10 mouse cellular contexts compared by ENCODE assay signal in genomic region chr10:64083813-64084212, GRCm38 (mm10). TPM values are rescaled to one million over a fixed set of nuclear protein-coding genes. Genes with fewer than 3 reads are reported as not detected.
DNase-seq lines count a peak whose midpoint lies in the region; ATAC-seq and TF ChIP-seq lines count a peak whose summit lies in the region.
"Had no signal": no experiment of that assay in that cellular context is flagged by ENCODE, and none has a peak within 500 bp of the region (broad histone marks: within the 10 kb centered on the region; RNA-seq: fewer than 3 reads in every experiment).

No protein-coding gene starts in this region.

- peak overlapping the region; percentile 45 for H3K27ac ChIP-seq in left cerebral cortex, adult 2 months
- H3K27ac ChIP-seq in forebrain, embryonic 16.5 days (ENCODE audit: low read length), result no peak overlapping the region
- H3K27ac ChIP-seq in neural tube, embryonic 14.5 days (ENCODE audit: low read depth, low read length), result no peak overlapping the region
- H3K27ac ChIP-seq in intestine, postnatal 0 days (ENCODE audit: low read depth, low read length), result no peak overlapping the region
- H3K27ac ChIP-seq: limb, embryonic 12.5 days had no signal

- 0 out of 2 replicates have a peak, but pooled peaks cover 4% of the 10 kb centered on the region for H3K27me3 ChIP-seq in forebrain, embryonic 16.5 days (replicated peaks; ENCODE audit: control insufficient read depth, insufficient read depth, low read length)
- H3K27me3 ChIP-seq in neural tube, embryonic 14.5 days (ENCODE audit: control insufficient read depth, insufficient read depth, low read length), result peaks cover under 1% of the 10 kb centered on the region; the same call in 1 of the 2 replicates
- peaks cover 6% of the 10 kb centered on the region; the same call in 1 of the 2 replicates for H3K27me3 ChIP-seq in intestine, postnatal 0 days (replicated peaks; ENCODE audit: control insufficient read depth, insufficient read depth, low read length)

- H3K9me3 ChIP-seq in forebrain, embryonic 16.5 days (ENCODE audit: control insufficient read depth, low read length), result no peaks in the 10 kb centered on the region
- H3K9me3 ChIP-seq in neural tube, embryonic 14.5 days (ENCODE audit: control insufficient read depth, low read length), result no peaks in the 10 kb centered on the region
- no peaks in the 10 kb centered on the region for H3K9me3 ChIP-seq in intestine, postnatal 0 days (ENCODE audit: control insufficient read depth)
- H3K9me3 ChIP-seq: limb, embryonic 12.5 days had no signal

- H3K9ac ChIP-seq in forebrain, embryonic 16.5 days (replicated peaks; ENCODE audit: low read depth, low read length), result 0 out of 2 replicates have a peak overlapping the region, but pooled peaks have one; percentile 3
- H3K9ac ChIP-seq in neural tube, embryonic 14.5 days (replicated peaks; ENCODE audit: low read depth, low read length), result no peak overlapping the region
- no peak overlapping the region for H3K9ac ChIP-seq in intestine, postnatal 0 days (ENCODE audit: low read depth, low read length)
- H3K9ac ChIP-seq: limb, embryonic 12.5 days had no signal

- peak overlapping the region; percentile 43 for H3K4me2 ChIP-seq in forebrain, embryonic 16.5 days (ENCODE audit: low read length)
- H3K4me2 ChIP-seq in neural tube, embryonic 14.5 days (ENCODE audit: low read depth, low read length), result peak overlapping the region; percentile 88
- no peak overlapping the region for H3K4me2 ChIP-seq in intestine, postnatal 0 days (replicated peaks; ENCODE audit: low read depth)
- H3K4me2 ChIP-seq: limb, embryonic 12.5 days had no signal

- peaks cover 24% of the 10 kb centered on the region for H3K4me1 ChIP-seq in forebrain, embryonic 16.5 days (replicated peaks; ENCODE audit: control insufficient read depth, insufficient read depth, low read length)
- peaks cover 9% of the 10 kb centered on the region; the same call in 1 of the 2 replicates for H3K4me1 ChIP-seq in neural tube, embryonic 14.5 days (ENCODE audit: control insufficient read depth, insufficient read depth, low read length)
- H3K4me1 ChIP-seq in intestine, postnatal 0 days (replicated peaks; ENCODE audit: control insufficient read depth, insufficient read depth, low read length), result no peaks in the 10 kb centered on the region

- peak in 1 of 2 experiments; percentile 26 for DNase-seq in left cerebral cortex, adult 2 months (ENCODE audit: extremely low spot score in 1 of 2, low spot score in 2 of 2)
- DNase-seq in left cerebral cortex, adult 9 months (ENCODE audit: low spot score in 2 of 2), result no peak
- peak; percentile 59 for DNase-seq in cerebellum, adult 9-11 months
- no peak for DNase-seq in yolk sac, embryonic 10.5 days (ENCODE audit: low spot score)
- DNase-seq: lung, postnatal 4 days had no signal

- WGBS in forebrain, embryonic 16.5 days, result 55% methylated on average over 11 of the region's 11 CpGs
- 32% methylated on average over 11 of the region's 11 CpGs for WGBS in neural tube, embryonic 14.5 days
- WGBS in intestine, postnatal 0 days, result 52% methylated on average over 11 of the region's 11 CpGs

- H3K4me3 ChIP-seq in left cerebral cortex, adult 2 months, result peak overlapping the region; percentile 67
- peak overlapping the region; percentile 26 for H3K4me3 ChIP-seq in forebrain, embryonic 16.5 days (replicated peaks; ENCODE audit: low read length)
- peak overlapping the region; percentile 11 for H3K4me3 ChIP-seq in neural tube, embryonic 14.5 days (ENCODE audit: low read depth, low read length)
- no peak overlapping the region for H3K4me3 ChIP-seq in intestine, postnatal 0 days (ENCODE audit: low read depth, low read length)
- H3K4me3 ChIP-seq: limb, embryonic 12.5 days had no signal

- no peak for ATAC-seq in forebrain, embryonic 16.5 days
- ATAC-seq in neural tube, embryonic 14.5 days (ENCODE audit: low read depth), result no peak
- no peak for ATAC-seq in intestine, postnatal 0 days

- H3K36me3 ChIP-seq in forebrain, embryonic 16.5 days (ENCODE audit: control insufficient read depth, insufficient read depth), result no peaks in the 10 kb centered on the region
- H3K36me3 ChIP-seq in neural tube, embryonic 14.5 days (ENCODE audit: control insufficient read depth, insufficient read depth, low read length), result no peaks in the 10 kb centered on the region
- H3K36me3 ChIP-seq in intestine, postnatal 0 days (ENCODE audit: control insufficient read depth, insufficient read depth), result no peaks in the 10 kb centered on the region
- H3K36me3 ChIP-seq: limb, embryonic 12.5 days had no signal

- intact Hi-C loops in left cerebral cortex, adult 2 months (cut with DNase I), result loop anchor here (2.0 to 10.0 kb wide), 6 partner anchors 193 to 1685 kb away; partner anchors contain the start of gene Gm7075

- no peak for TF ChIP-seq CTCF in left cerebral cortex, adult 2 months (IDR thresholded peaks at IDR 0.05)
- no peak for TF ChIP-seq CTCF in intestine, postnatal 0 days (IDR thresholded peaks at IDR 0.05; ENCODE audit: low read depth)

RNA-seq across cellular contexts. Expression of gene Lrrtm3, which starts 6.3 kb away (rescaled TPM):
- total RNA-seq in left cerebral cortex, adult 2 months (2021), result 10 to 100 TPM; 73.1 to 75.5 TPM
- polyA plus RNA-seq in forebrain, embryonic 16.5 days (2015; fragmentation: Nextera tagmentation; extraction: Ambion mirVana), result 22.4 and 35.9 TPM in 2 replicates
- polyA plus RNA-seq in neural tube, embryonic 14.5 days (2014; fragmentation: Nextera tagmentation; extraction: Ambion mirVana), result 33.2 and 50.0 TPM in 2 replicates
- 1.4 and 1.6 TPM in 2 replicates for polyA plus RNA-seq in intestine, postnatal 0 days (2015; fragmentation: Nextera tagmentation; extraction: Ambion mirVana)
- total RNA-seq: granulocyte monocyte progenitor cell, adult 5-6 weeks had no signal
